Mouse (Mus musculus) MEL (cell line): ENCODE measurements around the gene Gucy1b1. TPM values are rescaled to one million over a fixed set of nuclear protein-coding genes. Genes with fewer than 3 reads are reported as not detected.

Experiments used
- DNase-seq: peaks from one replicate; pipeline ENCODE4 v3.0.0; 2011; ENCODE audit warnings: low read depth, low spot score
- H3K27ac ChIP-seq: 2 replicates; pipeline ENCODE4 v1.5.1; 2012; ENCODE audit warnings: low read depth, mild to moderate bottlenecking, control low read depth, low read length, moderate library complexity; ENCODE audit not compliant: control insufficient read depth
- H3K27me3 ChIP-seq, 2 experiments: fragments of 150-350 bp in 1 of 2; sonication (generic) in 1 of 2; 2 replicates each; pipeline ENCODE4 v1.6.1; 2012; ENCODE audit warnings: low read length in 2 of 2, mild to moderate bottlenecking in 2 of 2, improper control_type of control experiment in 1 of 2, moderate library complexity in 1 of 2; ENCODE audit not compliant: insufficient read depth in 2 of 2, control insufficient read depth in 1 of 2
- H3K36me3 ChIP-seq, 2 experiments: 2 replicates each; pipeline ENCODE4 v1.6.1; 2012 to 2014; ENCODE audit warnings: low read length in 2 of 2, improper control_type of control experiment in 1 of 2, inconsistent platforms in 1 of 2, mild to moderate bottlenecking in 1 of 2; ENCODE audit not compliant: insufficient read depth in 2 of 2, control insufficient read depth in 1 of 2
- H3K4me1 ChIP-seq, 2 experiments: fragments of 150-350 bp in 1 of 2; sonication (generic) in 1 of 2; 2 replicates each; pipeline ENCODE4 v1.6.1; 2012; ENCODE audit warnings: low read length in 2 of 2, improper control_type of control experiment in 1 of 2, mild to moderate bottlenecking in 1 of 2; ENCODE audit not compliant: insufficient read depth in 2 of 2, control insufficient read depth in 1 of 2
- H3K4me3 ChIP-seq, 2 experiments: fragments of 150-350 bp in 1 of 2; sonication (generic) in 1 of 2; 2 replicates each; pipeline ENCODE4 v1.5.1; 2012; ENCODE audit warnings: low read depth in 2 of 2, low read length in 2 of 2, mild to moderate bottlenecking in 2 of 2, moderate library complexity in 2 of 2, control low read depth in 1 of 2, improper control_type of control experiment in 1 of 2; ENCODE audit not compliant: control insufficient read depth in 1 of 2, insufficient read depth in 1 of 2
- H3K79me2 ChIP-seq: 2 replicates; pipeline ENCODE4 v1.6.1; 2012; ENCODE audit warnings: mild to moderate bottlenecking, low read length, moderate library complexity; ENCODE audit not compliant: control insufficient read depth, poor library complexity, insufficient read depth
- H3K9ac ChIP-seq: 2 replicates; pipeline ENCODE4 v1.6.1; 2012; ENCODE audit warnings: low read depth, mild to moderate bottlenecking, control low read depth, low read length, moderate library complexity; ENCODE audit not compliant: control insufficient read depth, poor library complexity, severe bottlenecking
- H3K9me3 ChIP-seq: fragments of 150-350 bp; sonication (generic); replicated peaks from 2 replicates; pipeline ENCODE4 v1.6.1; 2012; ENCODE audit warnings: mild to moderate bottlenecking, low read length, improper control_type of control experiment, moderate library complexity; ENCODE audit not compliant: insufficient read depth
- CHD1 ChIP-seq: IDR thresholded peaks from 2 replicates; pipeline ENCODE4 v1.6.1; 2012; ENCODE audit warnings: low read depth, mild to moderate bottlenecking, inconsistent platforms, low read length, improper control_type of control experiment
- E2F4 ChIP-seq: IDR thresholded peaks from 2 replicates; pipeline ENCODE4 v1.6.1; 2011; ENCODE audit warnings: low read depth, low read length, improper control_type of control experiment, borderline replicate concordance
- ELF1 ChIP-seq: IDR thresholded peaks from 2 replicates; pipeline ENCODE4 v1.6.1; 2014; ENCODE audit warnings: low read depth, mild to moderate bottlenecking, inconsistent platforms, low read length, improper control_type of control experiment, moderate library complexity
- EP300 ChIP-seq, 2 experiments: IDR thresholded peaks; 2 replicates each; pipeline ENCODE4 v1.6.1; 2011; ENCODE audit warnings: improper control_type of control experiment in 2 of 2, low read length in 2 of 2, low read depth in 1 of 2, mild to moderate bottlenecking in 1 of 2
- GABPA ChIP-seq: IDR thresholded peaks from 2 replicates; pipeline ENCODE4 v1.6.1; 2012; ENCODE audit warnings: low read depth, mild to moderate bottlenecking, inconsistent platforms, low read length, improper control_type of control experiment, moderate library complexity
- GATA1 ChIP-seq: IDR thresholded peaks from 2 replicates; pipeline ENCODE4 v1.6.1; 2011; ENCODE audit warnings: low read depth, low read length, improper control_type of control experiment
- MAX ChIP-seq: IDR thresholded peaks from 2 replicates; pipeline ENCODE4 v1.6.1; 2011; ENCODE audit warnings: low read length, improper control_type of control experiment
- MEF2A ChIP-seq: IDR thresholded peaks from 2 replicates; pipeline ENCODE4 v1.6.1; 2014; ENCODE audit warnings: low read depth, mild to moderate bottlenecking, inconsistent platforms, low read length, improper control_type of control experiment; ENCODE audit not compliant: poor library complexity, insufficient replicate concordance, severe bottlenecking; ENCODE audit errors: extremely low read depth
- MXI1 ChIP-seq: IDR thresholded peaks from 2 replicates; pipeline ENCODE4 v1.6.1; 2011; ENCODE audit warnings: mild to moderate bottlenecking, low read depth, low read length, improper control_type of control experiment
- MYB ChIP-seq: IDR thresholded peaks from 2 replicates; pipeline ENCODE4 v1.6.1; 2011; ENCODE audit warnings: mild to moderate bottlenecking, low read depth, low read length, improper control_type of control experiment
- MYC ChIP-seq: IDR thresholded peaks from 2 replicates; pipeline ENCODE4 v1.6.1; 2011; ENCODE audit warnings: low read depth, mild to moderate bottlenecking, low read length, improper control_type of control experiment, moderate library complexity
- POLR2A ChIP-seq, 2 experiments: IDR thresholded peaks; 2 replicates each; pipeline ENCODE4 v1.6.1; 2011 to 2012; ENCODE audit warnings: low read length in 2 of 2, mild to moderate bottlenecking in 2 of 2, control low read depth in 1 of 2, improper control_type of control experiment in 1 of 2, low read depth in 1 of 2, moderate library complexity in 1 of 2; ENCODE audit not compliant: control insufficient read depth in 1 of 2, insufficient read depth in 1 of 2, poor library complexity in 1 of 2
- POLR2AphosphoS2 ChIP-seq: IDR thresholded peaks from 2 replicates; pipeline ENCODE4 v1.6.1; 2011; ENCODE audit warnings: low read length, improper control_type of control experiment
- POLR2AphosphoS5 ChIP-seq: IDR thresholded peaks from 2 replicates; pipeline ENCODE4 v1.6.1; 2012; ENCODE audit warnings: low read depth, borderline replicate concordance, mild to moderate bottlenecking, inconsistent platforms, low read length, moderate library complexity, mixed read lengths
- RCOR1 ChIP-seq: IDR thresholded peaks from 2 replicates; pipeline ENCODE4 v1.6.1; 2012; ENCODE audit warnings: low read depth, mild to moderate bottlenecking, inconsistent platforms, low read length, improper control_type of control experiment
- TAL1 ChIP-seq: IDR thresholded peaks from 2 replicates; pipeline ENCODE4 v1.6.1; 2012; ENCODE audit warnings: mild to moderate bottlenecking, inconsistent platforms, low read length, moderate library complexity, mixed read lengths
- USF2 ChIP-seq, 2 experiments: IDR thresholded peaks; 2 replicates each; pipeline ENCODE4 v1.6.1; 2011 to 2012; ENCODE audit warnings: improper control_type of control experiment in 2 of 2, low read length in 2 of 2, borderline replicate concordance in 1 of 2, inconsistent platforms in 1 of 2, low read depth in 1 of 2, mild to moderate bottlenecking in 1 of 2; ENCODE audit not compliant: insufficient read depth in 1 of 2
- ZNF384 ChIP-seq: IDR thresholded peaks from 2 replicates; pipeline ENCODE4 v1.6.1; 2012; ENCODE audit warnings: low read depth, mild to moderate bottlenecking, inconsistent platforms, low read length, improper control_type of control experiment
- polyA plus RNA-seq, 2 experiments: library from polyadenylated mRNA; stranded (reverse) in 1 of 2; unstranded in 1 of 2; fragments of >175 nt in 1 of 2; fragments of >200 nt in 1 of 2; gene quantifications; 2 replicates each; pipeline versions ENCODE4 v1.2.1 to v1.2.4; 2012; ENCODE audit warnings: low replicate concordance in 2 of 2, low read depth in 1 of 2; ENCODE audit not compliant: insufficient read length in 2 of 2, insufficient read depth in 1 of 2, missing spikeins in 1 of 2
- total RNA-seq: library from RNA; depleted of rRNA; stranded (reverse); fragments of 300-350 nt; gene quantifications from 2 replicates; pipeline ENCODE4 v1.2.3, GENCODE M21; 2012

The Gucy1b1 gene
- total and polyA plus RNA-seq, 3 experiments: not detected

DNA sequence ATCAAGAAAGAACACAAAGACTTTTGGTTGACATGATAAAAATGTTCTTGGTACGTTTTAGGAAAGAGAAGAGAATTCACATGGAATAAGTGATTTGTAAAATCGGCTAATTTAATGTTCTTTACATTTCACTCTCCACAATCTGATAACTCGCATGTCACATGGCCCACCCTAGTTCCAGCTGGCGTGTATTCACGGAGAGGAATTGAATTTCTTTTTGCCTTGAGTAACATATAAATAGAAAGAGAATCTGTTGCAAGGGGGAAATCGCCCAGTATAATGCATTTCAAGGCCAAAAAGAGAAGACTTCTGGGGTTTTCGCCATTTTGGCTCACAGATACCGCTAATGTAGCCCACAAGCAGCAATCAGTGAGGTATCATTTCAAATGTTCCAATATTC, 28.4 kb downstream of the Gucy1b1 start (continued):
- no peak for TF ChIP-seq MAX

DNA sequence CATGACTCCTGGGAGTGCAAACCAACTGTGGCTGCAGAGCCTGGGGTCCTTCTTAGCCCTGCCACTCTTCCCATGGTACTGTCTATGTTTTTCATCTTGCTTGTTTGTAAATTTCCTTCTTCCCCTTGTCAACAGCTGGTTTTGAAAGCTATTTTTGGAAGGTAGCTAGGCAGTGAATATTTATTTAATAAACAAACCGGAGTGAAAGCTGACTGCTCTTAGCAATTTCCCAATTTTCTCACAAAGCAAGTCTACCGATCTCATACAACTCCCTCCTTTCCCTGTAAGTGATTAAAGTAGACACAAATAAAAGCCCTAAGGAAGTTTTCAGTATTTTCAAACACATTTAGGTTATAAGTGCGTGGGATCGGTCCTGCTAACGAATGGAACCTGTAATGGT, 29.6 kb downstream of the Gucy1b1 start:
- no peaks in the 10 kb centered on the region for H3K4me1 ChIP-seq
- no peak for DNase-seq
- no peaks in the 10 kb centered on the region for H3K9me3 ChIP-seq
- no peak overlapping the region for H3K9ac ChIP-seq
- no peaks in the 10 kb centered on the region for H3K36me3 ChIP-seq
- no peak overlapping the region for H3K27ac ChIP-seq
- H3K4me3 ChIP-seq: no peak overlapping the region
- no peaks in the 10 kb centered on the region for H3K79me2 ChIP-seq
- TF ChIP-seq MYC (no peak), GATA1 (no peak), CHD1 (no peak), ZNF384 (no peak), MXI1 (no peak), POLR2AphosphoS2 (no peak), GABPA (no peak), EP300 (IDR thresholded peaks at IDR 0.05; ENCODE audit: low read depth in 1 of 2, low read length in 2 of 2) (no peak)
- no peaks in the 10 kb centered on the region; a peak in 1 of 4 replicates for H3K27me3 ChIP-seq

GRCm38 (mm10) chr3:82043676-82044075, 30.8 kb downstream of the Gucy1b1 start:
- TF ChIP-seq ELF1 (no peak), CHD1 (no peak), RCOR1 (no peak), MYB (no peak), POLR2A (IDR thresholded peaks at IDR 0.05; ENCODE audit: control insufficient read depth in 1 of 2, insufficient read depth in 1 of 2, low read depth in 1 of 2, low read length in 2 of 2, poor library complexity in 1 of 2) (no peak), TAL1 (no peak), POLR2AphosphoS5 (no peak), USF2 (IDR thresholded peaks at IDR 0.05; ENCODE audit: borderline replicate concordance in 1 of 2, insufficient read depth in 1 of 2, low read depth in 1 of 2, low read length in 2 of 2) (no peak), E2F4 (no peak), MEF2A (no peak)
- no peaks in the 10 kb centered on the region for H3K36me3 ChIP-seq
- no peaks in the 10 kb centered on the region; a peak in 1 of 4 replicates for H3K27me3 ChIP-seq
- no peaks in the 10 kb centered on the region for H3K9me3 ChIP-seq
- H3K4me3 ChIP-seq: no peak overlapping the region
- DNase-seq: no peak
- H3K79me2 ChIP-seq: no peaks in the 10 kb centered on the region
- no peak overlapping the region for H3K27ac ChIP-seq
- no peak overlapping the region for H3K9ac ChIP-seq
- no peaks in the 10 kb centered on the region for H3K4me1 ChIP-seq
